In genomic region chr5:38827310-38827709, GRCm38 (mm10) we compare ENCODE assay signal across 17 mouse cellular contexts. TPM values are rescaled to one million over a fixed set of nuclear protein-coding genes. Genes with fewer than 3 reads are reported as not detected.
"Had no signal": no experiment of that assay in that cellular context is flagged by ENCODE, and none has a peak within 500 bp of the region (broad histone marks: within the 10 kb centered on the region; RNA-seq: fewer than 3 reads in every experiment).

No protein-coding gene starts in this region.

- H3K27me3 ChIP-seq: neural tube, embryonic 13.5 days; neural tube, embryonic 15.5 days; stomach, embryonic 15.5 days had no signal

- H3K36me3 ChIP-seq: neural tube, embryonic 13.5 days; neural tube, embryonic 15.5 days; stomach, embryonic 15.5 days had no signal

- H3K4me3 ChIP-seq: neural tube, embryonic 13.5 days; neural tube, embryonic 15.5 days; stomach, embryonic 15.5 days had no signal

- DNase-seq: retina, postnatal 1 day; right cerebral cortex, adult 18-20 months; right cerebral cortex, postnatal 14 days; right cerebral cortex, postnatal 25 days; right cerebral cortex, postnatal 4 days; spleen, adult 18-20 months; thymus, adult 18-20 months; thymus, adult 2 months; thymus, postnatal 14 days; thymus, postnatal 25 days; thymus, postnatal 36 days; thymus, postnatal 4 days had no signal

- H3K27ac ChIP-seq: neural tube, embryonic 13.5 days; neural tube, embryonic 15.5 days; stomach, embryonic 15.5 days; stomach, postnatal 0 days had no signal

- H3K4me1 ChIP-seq: neural tube, embryonic 13.5 days; neural tube, embryonic 15.5 days; stomach, embryonic 15.5 days had no signal

RNA-seq across cellular contexts. Expression of gene Clnk, which starts 49.3 kb away (rescaled TPM):
- total RNA-seq: neutrophil, adult 5-6 weeks had no signal
- polyA plus RNA-seq: neural tube, embryonic 13.5 days had no signal
